Mouse (Mus musculus) fibroblast of lung, adult 2 months (primary cell): ENCODE measurements at regions not wholly inside any gene's neighbourhood (a gene's known extent, or its start where the extent isn't known, plus 50 kb on each side); places are given as distances from the start of the nearest gene placed in this dataset.

Experiments
- DNase-seq: peaks from one replicate; pipeline ENCODE4 v3.0.0-alpha.2; 2011; ENCODE audit warnings: low read depth

DNA sequence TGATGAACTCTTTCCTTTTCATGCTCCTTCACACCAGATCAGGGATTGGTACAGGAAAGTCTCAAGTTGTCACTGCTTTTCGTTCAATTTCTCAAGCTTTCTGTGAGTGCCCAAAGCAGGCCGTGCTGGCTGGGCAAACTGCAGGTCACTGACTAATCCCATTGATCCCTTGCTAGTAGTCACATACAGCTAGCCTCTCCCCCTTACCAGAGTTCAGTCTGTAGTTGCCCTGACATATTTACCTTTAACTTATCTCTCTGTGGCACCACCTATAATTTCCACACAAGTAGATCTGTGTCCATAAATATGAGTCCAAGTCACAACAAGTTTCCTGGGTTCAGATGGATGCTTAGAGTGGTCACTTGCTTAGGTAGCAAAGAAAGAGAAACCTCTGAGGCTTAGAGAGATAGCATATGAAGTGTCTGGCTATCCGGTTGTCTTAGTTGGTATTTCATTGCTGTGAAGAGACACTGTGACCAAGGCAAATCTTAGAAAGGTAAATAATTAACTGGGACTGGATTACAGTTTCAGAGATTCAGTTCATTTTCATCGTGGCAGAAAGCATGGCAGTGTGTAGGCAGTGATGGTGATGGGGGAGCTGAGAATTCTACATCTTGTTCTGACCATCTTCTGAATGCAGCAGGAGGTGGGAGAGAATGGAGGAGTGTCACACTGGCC is 362.8 kb upstream of the Pcsk5 start:
- no peak for DNase-seq

DNA sequence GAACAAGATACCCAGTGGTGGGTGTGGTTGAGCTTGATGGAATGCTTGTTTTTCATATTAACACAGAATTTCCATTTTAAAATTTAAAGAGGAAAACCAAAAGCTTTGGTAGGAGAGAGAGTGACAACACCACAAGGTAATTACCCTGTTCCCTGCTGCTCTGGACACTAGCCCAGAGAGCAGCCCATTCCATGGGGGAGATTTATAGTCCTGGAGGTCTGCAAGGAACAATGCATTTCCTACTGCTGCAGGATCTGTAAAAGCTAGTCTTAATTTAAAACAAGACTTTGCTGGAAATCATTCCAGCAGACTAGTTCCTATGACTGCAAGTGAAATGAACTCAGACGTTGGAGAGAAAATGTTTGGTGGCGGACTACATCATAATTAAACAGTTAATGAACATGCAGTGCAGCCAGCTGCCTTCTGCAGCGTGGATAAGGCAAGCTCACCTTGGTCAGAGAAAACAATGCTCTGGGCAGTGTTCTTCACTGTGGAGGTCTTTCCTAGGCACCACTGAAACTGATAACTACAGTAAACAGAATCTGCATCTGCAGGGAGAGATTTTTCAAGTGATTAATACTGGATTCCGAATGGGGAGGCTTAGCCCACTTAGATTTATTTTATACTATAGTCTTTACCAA is 351.8 kb upstream of the Pcsk5 start:
- no peak for DNase-seq

DNA sequence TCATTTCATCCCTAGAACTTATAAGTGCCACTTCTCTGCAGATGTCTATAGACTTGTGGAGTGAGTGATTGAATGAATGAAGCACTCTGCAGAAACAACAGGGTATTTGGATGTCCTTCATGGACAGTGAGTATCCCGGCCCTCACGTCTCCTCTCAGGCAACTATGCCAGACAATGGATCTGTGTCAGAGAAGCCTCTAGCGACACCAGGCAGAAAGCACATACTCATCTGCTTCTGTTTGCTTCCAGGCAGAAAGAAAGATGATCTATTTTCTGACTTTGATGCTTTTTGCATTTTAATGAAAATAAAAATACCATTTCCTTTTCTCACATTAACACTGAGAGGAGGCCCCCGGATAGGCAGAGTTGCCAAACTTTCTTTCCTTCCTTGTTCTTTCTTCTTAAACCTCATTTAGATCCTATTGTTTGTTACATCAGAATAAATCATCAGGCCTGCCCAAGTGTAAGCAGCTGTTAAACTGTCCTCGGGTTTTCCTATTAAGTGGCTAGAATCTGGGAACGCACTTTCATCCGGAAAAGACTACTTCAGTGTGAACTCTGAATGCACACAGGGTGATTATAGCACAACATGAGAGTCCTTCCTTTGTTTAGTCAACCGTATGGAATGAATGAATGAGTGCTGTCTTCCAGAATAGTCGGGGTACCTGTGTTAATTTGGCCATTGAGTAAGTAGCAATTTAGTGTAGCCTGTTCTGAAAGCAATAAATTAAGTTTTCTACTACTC is 350.9 kb upstream of the Pcsk5 start:
- no peak for DNase-seq

DNA sequence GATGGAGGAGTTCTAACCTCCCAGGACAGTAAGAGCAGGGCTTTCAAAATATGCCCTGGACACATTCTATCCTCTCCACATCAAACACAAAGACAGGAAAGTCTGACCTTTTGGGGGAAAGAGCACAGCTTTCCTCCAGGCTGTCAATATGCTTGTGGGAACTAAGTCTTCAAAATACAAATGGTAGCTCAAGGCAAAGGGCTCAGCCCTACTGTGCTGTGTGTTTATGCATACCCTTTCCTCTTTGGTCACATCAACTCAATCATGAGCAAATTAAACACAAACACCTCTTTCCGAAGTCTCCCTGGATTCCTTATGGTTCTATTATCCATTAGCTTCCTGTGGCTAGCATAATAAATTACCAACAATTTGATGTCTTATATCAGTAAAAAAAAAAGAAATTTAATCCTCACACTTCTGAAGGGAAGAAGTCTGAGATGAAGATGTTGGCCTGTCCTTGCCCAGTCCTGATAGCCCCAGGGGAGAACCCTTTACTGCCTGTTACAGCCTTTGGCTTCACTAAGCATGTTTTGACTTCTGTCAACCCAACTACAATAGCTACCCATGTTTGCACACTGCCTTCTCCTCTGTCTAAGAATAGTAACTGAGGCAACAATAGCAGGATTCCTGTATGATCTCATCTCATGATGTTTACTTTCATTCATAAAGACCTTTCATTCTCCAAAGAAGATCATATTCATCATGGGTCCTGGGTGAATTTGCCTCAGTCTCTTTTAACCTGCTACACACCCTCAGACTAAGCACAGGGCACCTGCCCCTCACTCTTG is 348.5 kb upstream of the Pcsk5 start:
- DNase-seq: no peak

DNA sequence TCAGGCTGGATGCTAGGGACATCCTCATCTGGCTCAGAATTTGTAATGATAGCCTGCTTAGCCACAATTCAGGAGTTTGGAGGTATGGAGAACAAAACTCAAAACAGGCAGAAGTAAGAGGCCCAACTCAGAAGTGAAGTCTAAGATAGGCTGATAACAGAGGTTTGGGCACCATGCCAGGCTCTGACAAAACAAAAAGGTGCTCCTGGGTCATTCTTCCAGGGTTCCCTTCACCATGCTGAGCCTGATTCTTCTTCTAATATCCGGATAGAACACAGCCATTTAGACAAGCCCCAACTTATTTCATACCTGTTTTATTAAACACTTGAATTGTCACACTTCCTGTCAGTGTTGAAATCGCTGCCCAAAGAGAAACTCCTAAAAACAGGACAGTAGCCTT is 347.8 kb upstream of the Pcsk5 start:
- DNase-seq: no peak

DNA sequence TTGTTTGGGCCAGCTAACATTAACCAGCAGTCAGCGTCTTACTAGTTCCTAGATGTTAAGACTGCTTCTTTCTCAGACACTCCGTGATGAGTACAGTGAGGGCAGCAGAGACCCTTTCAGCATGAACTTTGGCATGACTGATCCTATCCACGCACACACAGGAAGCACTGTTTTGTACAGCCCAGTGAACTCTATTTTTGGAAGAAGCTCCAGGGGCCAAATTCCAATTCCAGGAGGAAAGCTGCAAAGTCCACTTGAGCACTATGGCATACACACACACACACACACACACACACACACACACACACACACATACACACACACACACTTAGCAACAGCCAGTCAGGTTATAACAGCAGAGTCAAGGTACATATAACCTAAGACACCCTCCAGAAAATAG is 338.8 kb upstream of the Pcsk5 start:
- DNase-seq: no peak

DNA sequence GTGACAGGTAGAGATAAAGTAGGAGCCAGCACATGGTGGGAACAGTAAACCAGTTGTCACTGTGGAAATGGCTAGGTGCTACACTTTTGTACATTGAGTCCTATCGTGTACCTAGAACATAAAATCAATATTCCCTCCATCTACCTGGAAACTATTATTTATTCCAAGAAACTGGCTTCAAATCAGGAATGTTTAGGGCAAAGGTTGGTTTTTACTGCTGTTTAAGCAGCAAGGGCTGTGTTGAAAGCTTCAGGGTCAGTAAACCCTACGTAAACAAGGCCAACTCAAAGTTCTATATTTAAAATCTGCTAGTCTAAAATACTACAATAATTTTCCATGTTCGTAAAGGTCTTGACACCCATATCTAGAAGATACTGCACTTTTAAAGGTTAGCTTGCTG is 309.1 kb upstream of the Pcsk5 start:
- no peak for DNase-seq

DNA sequence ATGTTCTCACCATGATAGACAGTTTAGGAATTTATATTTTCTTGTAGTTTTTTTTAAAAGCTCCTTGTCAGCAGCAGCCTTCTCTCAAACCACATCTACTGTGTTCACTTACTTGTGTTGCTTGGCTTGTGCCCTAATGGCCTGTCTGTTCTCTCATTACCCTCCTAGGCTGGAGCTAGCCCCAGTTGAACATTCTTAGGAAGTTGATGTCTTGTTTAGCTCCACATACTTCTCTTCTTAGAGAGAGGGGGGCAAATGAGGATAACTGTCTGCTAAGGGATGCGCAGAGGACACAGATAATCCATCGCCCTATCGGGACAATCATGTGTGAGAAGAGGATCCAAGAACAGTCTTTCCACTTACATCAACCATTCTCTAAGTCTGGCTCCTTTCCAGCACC is 293.5 kb upstream of the Pcsk5 start:
- peak; percentile 53 for DNase-seq

DNA sequence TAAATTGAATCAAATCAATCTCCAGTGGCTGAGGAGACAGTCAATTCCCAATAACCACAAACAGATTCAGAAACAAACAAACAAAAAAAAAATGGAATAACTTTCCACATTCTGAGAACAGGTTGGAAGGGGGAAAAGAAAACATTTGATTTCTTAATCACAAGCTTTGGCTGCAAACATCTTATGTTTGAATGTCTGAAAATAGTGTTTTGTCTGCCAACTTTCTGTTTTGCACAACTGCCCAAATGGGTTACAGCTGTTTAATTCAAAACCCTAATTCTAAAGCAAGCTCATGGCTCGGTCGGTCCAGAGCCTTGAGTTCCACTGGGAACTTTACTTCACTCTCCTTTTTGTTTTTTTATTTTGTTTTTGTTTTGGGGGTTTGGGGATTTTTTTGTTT is 291.4 kb upstream of the Pcsk5 start:
- peak; percentile 53 for DNase-seq

DNA sequence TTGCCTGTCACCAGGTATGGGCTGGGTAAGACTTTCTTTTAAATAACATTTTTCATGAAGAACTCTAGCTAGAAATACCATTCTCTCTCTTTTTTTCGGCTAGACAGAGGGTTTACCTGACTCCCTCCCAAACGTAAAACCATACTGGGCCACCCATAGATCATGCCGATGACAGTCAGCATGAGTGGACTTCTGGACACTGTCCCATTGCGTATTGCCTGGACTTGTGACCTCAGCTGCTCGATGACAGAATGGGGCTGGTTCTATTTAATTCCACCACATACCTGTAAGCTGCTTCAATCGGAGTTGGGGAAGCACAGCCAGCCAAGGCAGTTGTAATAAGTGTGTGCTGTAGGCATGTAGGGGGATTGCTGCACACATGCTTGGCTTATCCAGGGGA is 268.8 kb upstream of the Pcsk5 start:
- DNase-seq: no peak

DNA sequence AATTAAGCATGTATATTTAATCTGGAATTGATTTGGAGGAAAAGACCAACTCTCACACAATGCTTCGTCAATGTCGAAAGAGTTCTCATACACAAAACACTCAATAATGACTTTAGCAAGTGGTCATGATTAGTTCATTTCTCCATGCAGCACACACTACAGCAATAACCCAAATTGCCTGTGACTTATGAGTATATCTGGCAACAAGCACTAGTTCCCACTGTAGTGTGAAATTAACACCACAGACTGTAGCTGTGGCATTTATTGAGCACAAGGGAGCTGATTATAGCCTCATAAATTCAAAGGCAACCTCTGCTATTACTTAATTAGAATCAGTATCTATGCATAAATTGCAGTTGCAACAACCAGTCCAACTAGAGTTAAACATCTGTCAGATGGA is 267.2 kb upstream of the Pcsk5 start:
- DNase-seq: no peak

DNA sequence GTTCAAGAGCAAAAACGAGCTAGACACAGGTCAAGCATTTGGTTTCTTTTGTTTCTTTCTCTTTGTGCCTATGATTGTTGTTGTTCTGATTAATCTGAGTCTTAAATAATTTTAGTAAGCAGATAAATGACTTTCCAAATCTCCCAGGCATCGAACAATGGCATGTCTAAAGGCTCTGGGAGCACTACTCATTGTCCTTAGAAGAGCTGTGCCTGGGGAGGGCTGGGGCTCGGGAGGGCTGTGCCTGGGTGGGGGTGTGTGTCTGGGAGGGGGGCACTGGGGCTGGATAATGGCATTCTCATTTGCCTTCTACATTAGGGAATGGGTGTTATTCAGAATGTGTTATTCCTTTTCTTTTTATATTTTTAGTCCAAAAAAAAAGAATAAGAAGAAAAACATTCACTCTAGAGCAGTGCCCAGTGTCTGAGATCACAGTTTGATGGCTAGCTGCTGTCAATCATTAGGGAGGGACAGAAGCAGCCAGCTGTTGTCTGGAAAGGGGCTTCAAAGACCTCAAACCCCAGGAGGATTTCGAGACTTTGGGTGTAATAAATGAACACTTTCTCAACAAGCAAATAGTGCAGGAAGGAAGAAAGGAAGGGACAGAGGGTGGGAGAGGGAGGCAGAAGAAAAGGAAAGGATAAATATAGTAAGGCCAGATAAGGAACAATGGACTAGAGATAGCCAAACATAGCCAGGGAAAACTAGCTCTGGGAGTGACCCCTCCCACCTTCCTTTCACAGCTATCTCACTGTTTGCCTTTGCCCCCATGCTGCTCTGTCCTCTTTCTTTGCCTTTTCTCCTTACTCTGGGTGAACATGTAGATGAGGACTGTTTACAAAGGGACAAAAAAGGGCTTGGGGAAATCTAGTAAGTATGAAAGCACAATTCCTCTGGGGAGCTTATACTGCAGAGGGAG is 264.2 kb upstream of the Pcsk5 start:
- no peak for DNase-seq

DNA sequence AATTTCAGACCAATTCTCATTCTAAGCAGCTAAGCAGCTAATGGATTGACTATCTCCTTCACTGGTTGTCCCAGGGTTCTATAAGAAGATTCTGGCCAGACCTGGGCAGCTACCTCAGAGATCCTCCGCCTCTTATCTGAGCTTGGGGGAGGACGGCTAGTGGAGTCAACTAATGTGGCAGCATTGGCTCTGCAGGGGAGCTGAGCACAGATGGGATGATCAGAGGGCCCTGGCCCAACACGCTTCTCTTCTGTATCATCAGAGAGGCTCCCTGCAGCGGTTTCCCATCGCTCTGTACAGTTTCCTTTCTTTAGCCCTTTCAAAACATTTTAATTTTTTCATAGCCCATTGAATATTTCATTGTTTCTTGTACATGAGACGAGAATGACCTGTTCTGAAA is 245.9 kb upstream of the Pcsk5 start:
- no peak for DNase-seq

DNA sequence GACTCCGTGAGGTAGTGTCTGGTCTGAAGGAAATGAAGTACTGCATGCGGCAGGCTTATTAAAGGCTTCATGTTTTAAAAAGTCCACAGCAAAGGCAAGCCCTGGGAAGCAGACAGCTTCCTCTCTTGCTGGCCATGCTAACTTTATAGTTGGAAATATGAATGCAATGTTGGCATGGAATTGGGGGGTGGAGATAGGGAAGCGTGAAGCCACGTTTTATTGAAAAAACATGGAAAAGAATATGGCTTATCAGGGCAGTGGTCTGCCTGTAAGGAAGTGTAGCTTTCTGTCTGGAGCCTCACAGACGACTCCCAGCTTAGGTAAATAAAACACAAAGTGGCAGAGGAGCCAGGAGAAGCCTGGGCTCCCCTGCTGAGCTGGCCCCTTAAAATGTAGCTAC is 231.5 kb upstream of the Pcsk5 start:
- DNase-seq: peak; percentile 9

DNA sequence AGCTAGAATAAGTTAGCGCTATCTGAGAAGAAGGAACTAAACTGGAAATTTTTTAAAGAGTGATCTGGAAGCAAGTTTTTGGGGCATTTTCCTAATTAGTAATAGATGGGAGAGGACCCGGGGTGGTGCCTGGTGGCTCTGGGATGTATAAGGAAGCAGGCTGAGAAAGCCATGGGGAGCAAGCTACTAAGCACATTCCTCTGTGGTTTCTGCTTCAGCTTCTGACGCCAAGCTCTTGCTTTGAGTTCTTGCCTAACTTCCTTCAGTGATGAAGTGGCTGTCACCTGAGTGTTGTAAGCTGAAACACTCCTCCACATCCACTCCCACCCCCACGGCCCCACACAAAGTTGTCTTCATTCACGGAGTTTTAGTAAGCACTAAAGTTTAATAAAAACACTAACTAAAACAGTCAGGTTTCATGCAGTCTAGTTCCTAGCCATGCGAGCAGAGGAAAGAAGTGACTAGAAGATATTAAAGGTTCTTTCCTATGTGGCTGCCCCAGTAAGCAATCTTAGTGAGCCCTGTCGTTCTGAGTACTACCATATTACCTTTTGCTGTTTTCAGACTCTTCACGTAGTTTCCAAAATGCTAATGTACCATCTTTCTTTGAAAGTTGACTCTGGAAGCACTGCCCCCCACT is 230.5 kb upstream of the Pcsk5 start:
- peak; percentile 30 for DNase-seq

DNA sequence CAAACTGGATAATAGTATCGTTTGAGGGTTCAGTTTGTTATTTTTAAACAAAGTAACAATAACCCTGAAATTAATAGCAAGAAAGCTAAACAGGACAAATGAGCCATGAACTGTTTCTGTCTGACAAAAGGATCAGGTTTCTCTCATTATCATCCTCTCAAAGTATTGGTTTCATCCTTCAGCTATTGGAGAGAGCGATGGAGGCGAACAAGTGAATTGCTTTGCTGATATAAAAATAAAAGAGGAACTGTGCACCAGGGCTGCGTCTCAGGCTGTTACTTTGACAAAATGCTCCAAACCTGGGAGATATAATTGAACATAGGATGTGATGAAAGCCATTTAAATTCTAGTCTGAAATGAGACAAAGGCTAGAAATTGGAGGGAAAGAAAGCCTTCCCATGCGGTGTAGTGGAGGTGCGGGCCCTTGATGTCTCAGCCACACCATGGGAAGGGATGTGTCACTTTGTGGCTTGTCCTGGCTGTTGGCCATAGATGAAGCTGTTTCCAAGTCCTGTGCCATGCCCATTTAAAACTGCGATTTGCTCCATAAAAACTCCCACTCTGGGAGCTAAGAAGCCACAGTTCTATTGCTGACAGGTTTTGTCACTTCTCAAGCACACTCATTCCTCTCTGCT is 219.9 kb upstream of the Pcsk5 start:
- DNase-seq: no peak

DNA sequence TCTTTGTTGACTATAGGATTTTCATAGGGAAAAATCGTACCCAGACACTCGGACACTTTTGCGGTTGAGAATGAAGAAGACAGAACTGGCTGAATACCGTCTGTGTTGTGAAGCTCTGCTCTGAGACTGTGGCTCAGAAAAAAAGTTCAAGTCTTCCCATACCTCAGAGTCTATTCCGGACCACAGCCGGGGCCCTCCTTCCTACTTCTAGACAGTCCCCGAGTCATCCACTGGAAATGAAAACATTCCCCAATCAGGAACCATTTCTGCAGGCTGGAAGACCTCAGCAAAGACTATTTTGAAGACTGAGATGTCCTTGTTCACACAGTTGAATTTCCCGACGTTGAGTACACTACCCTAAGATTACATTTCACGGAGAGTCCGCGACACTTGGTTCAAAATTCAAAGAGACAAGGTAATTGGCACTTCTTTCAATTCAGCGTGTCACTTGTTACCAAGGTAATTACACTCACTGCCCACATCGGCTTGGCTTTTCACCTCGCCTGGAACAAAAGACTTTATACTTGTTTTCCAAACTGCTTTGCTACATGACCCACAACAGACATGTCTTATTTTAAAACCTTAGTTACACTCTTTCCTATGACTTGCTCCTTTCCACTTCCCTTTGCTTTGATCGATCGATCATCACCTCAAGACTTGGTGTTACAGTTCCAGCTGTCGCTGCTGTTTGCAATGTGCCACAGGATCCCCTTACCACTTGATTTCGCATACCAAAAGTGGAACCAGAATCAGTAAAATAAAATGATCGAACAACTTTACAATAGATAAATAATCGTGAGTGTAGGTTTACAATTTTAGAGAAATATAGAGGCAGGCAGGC is 219.2 kb upstream of the Pcsk5 start:
- no peak for DNase-seq

DNA sequence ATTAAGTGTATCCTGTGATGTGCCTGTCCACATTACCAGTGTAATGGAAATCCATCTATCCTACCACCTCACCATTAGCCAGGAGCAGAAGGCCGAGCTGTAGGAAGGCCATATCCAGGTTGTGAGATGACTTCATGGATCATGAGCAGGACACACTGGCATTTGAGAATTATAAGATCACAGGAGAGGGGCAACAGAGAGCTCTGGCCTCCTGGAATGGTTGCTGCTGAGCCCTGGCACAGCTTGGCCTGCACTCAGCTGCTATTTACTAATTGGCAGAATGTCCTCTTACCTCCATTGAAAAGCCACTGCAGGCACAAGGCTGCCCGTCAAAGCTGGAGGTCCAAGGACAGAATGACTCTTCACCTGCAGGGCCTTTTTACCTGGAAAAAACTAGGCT is 212.9 kb upstream of the Pcsk5 start:
- no peak for DNase-seq

DNA sequence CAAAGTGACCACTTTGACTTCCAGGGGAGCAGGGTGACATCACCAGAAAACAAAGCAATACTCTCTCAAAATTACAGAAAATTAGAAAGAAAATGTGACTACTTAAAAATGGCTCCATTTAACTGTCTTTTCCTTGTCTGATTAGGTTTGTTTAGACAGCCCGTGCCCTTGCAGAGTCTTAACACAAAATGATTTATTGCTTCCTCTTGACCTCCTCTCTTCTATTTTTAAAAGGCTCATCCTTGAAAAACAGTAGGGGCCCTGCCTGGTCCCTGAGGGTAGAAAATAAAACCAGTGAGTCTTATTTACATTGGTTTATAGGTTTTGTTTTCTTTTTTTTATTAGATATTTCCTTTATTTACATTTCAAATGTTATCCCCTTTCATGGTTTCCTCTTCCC is 196.8 kb upstream of the Pcsk5 start:
- no peak for DNase-seq

DNA sequence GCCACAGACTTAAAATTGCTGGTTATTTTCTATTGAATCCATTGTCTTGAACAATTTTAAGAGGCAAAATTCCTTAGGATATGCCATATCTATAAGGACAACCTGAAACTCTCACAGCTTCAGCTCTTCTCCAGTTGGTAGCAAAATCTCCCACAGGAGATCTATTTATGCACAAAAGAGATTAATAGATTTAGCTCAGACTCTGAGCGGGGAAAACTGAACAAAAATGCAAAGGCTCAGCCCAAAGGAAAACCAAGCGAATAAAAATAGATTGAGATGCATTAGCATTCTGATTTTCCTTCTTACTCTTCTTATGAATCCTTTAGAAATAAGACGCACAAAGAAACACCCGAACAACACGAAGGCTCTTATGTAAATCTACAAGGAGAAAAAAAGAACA is 196.2 kb upstream of the Pcsk5 start:
- DNase-seq: no peak
